Mouse (Mus musculus) hindbrain, embryonic 16.5 days (tissue): ENCODE measurements at regions not wholly inside any gene's neighbourhood (a gene's known extent, or its start where the extent isn't known, plus 50 kb on each side); places are given as distances from the start of the nearest gene placed in this dataset.
"Not testable (repeated sequence)": the region's sequence is repeated elsewhere in the genome, so short reads cannot be mapped to it uniquely, and the experiment has no call there.

Source experiments
- ATAC-seq: fragments of 200-750 bp; cut with Nextera tagmentation; 2 replicates; pipeline ENCODE4 v1.8.0; 2017; ENCODE audit warnings: moderate TSS enrichment, moderate library complexity
- H3K27ac ChIP-seq: fragments of 300-500 bp; sonication (generic); 2 replicates; pipeline ENCODE4 v1.5.1; 2014; ENCODE audit warnings: low read depth, mild to moderate bottlenecking, control low read depth, low read length, moderate library complexity
- H3K27me3 ChIP-seq: fragments of 300-500 bp; sonication (generic); replicated peaks from 2 replicates; pipeline ENCODE4 v1.6.1; 2014; ENCODE audit warnings: low read length; ENCODE audit not compliant: control insufficient read depth, insufficient read depth
- H3K36me3 ChIP-seq: fragments of 300-500 bp; sonication (generic); 2 replicates; pipeline ENCODE4 v1.6.1; 2014; ENCODE audit warnings: mild to moderate bottlenecking, low read length, moderate library complexity, mixed read lengths; ENCODE audit not compliant: control insufficient read depth, insufficient read depth
- H3K4me1 ChIP-seq: fragments of 300-500 bp; sonication (generic); 2 replicates; pipeline ENCODE4 v1.6.1; 2014; ENCODE audit warnings: low read depth, low read length; ENCODE audit not compliant: control insufficient read depth, insufficient read depth
- H3K4me2 ChIP-seq: fragments of 300-500 bp; sonication (generic); 2 replicates; pipeline ENCODE4 v1.6.1; 2014; ENCODE audit warnings: mild to moderate bottlenecking, low read length, control low read depth, moderate library complexity
- H3K4me3 ChIP-seq: fragments of 300-500 bp; sonication (generic); 2 replicates; pipeline ENCODE4 v1.5.1; 2014; ENCODE audit warnings: mild to moderate bottlenecking, low read length, control low read depth, moderate library complexity
- H3K9ac ChIP-seq: fragments of 300-500 bp; sonication (generic); 2 replicates; pipeline ENCODE4 v1.6.1; 2014; ENCODE audit warnings: low read depth, mild to moderate bottlenecking, control low read depth, low read length, moderate library complexity
- H3K9me3 ChIP-seq: fragments of 300-500 bp; sonication (generic); 2 replicates; pipeline ENCODE4 v1.6.1; 2014; ENCODE audit warnings: mild to moderate bottlenecking, low read length, moderate library complexity; ENCODE audit not compliant: control insufficient read depth
- WGBS: fragments of 180-500 bp; shearing (Covaris S2); extraction: QIAGEN DNeasy Blood & Tissue Kit; methylation state at CpG from one replicate; pipeline ENCODE4 v1.1.7; 2014; 5-methylcytosine and 5-hydroxymethylcytosine counted together

- H3K4me2 ChIP-seq: no peak overlapping the region
- no peak overlapping the region for H3K9ac ChIP-seq
- H3K27ac ChIP-seq: no peak overlapping the region
- H3K9me3 ChIP-seq: no peaks in the 10 kb centered on the region
- no peak for ATAC-seq
- no peak overlapping the region for H3K4me3 ChIP-seq
- H3K4me1 ChIP-seq: peaks cover 5% of the 10 kb centered on the region
- no peaks in the 10 kb centered on the region for H3K36me3 ChIP-seq
- 76% methylated on average over 8 of the region's 8 CpGs for WGBS
- H3K27me3 ChIP-seq: no peaks in the 10 kb centered on the region
Observed at GRCm38 (mm10) chr5:64581461-64581860, 221.7 kb upstream of the Klf3 start.

- Histone ChIP-seq H3K27me3 (no peaks in the 10 kb centered on the region), H3K4me2 (no peak overlapping the region), H3K9me3 (no peaks in the 10 kb centered on the region), H3K4me1 (peaks cover 5% of the 10 kb centered on the region), H3K4me3 (no peak overlapping the region), H3K9ac (no peak overlapping the region), H3K27ac (no peak overlapping the region), H3K36me3 (no peaks in the 10 kb centered on the region)
- no peak for ATAC-seq
- 82% methylated on average over 9 of the region's 9 CpGs for WGBS
Observed at GRCm38 (mm10) chr5:64582031-64582430, 221.2 kb upstream of the Klf3 start.

GRCm38 (mm10) chr5:64584308-64584707 lies 218.9 kb upstream of the Klf3 start:
- Histone ChIP-seq H3K27ac (no peak overlapping the region), H3K27me3 (no peaks in the 10 kb centered on the region), H3K4me1 (peaks cover 5% of the 10 kb centered on the region), H3K36me3 (no peaks in the 10 kb centered on the region), H3K4me3 (no peak overlapping the region), H3K9me3 (no peaks in the 10 kb centered on the region), H3K9ac (no peak overlapping the region), H3K4me2 (no peak overlapping the region)
- 64% methylated on average over 1 of the region's 1 CpGs for WGBS
- ATAC-seq: no peak

GRCm38 (mm10) chr5:64585076-64585786 lies 218.0 kb upstream of the Klf3 start:
- Histone ChIP-seq H3K36me3 (no peaks in the 10 kb centered on the region), H3K27ac (no peak overlapping the region), H3K9ac (no peak overlapping the region), H3K4me2 (no peak overlapping the region), H3K9me3 (no peaks in the 10 kb centered on the region), H3K27me3 (no peaks in the 10 kb centered on the region), H3K4me1 (no peaks in the 10 kb centered on the region), H3K4me3 (no peak overlapping the region)
- 73% methylated on average over 6 of the region's 6 CpGs for WGBS
- peak; percentile 40; the same call in 1 of the 2 replicates for ATAC-seq

GRCm38 (mm10) chr5:64586316-64586715 lies 216.9 kb upstream of the Klf3 start:
- no peaks in the 10 kb centered on the region for H3K4me1 ChIP-seq
- no peak overlapping the region for H3K9ac ChIP-seq
- H3K4me2 ChIP-seq: no peak overlapping the region
- no peaks in the 10 kb centered on the region for H3K27me3 ChIP-seq
- no peaks in the 10 kb centered on the region for H3K36me3 ChIP-seq
- H3K27ac ChIP-seq: no peak overlapping the region
- H3K9me3 ChIP-seq: no peaks in the 10 kb centered on the region
- no peak for ATAC-seq
- WGBS: 93% methylated on average over 6 of the region's 6 CpGs
- no peak overlapping the region for H3K4me3 ChIP-seq

- Histone ChIP-seq H3K27ac (no peak overlapping the region), H3K9me3 (no peaks in the 10 kb centered on the region), H3K4me3 (no peak overlapping the region), H3K27me3 (no peaks in the 10 kb centered on the region), H3K4me2 (no peak overlapping the region), H3K4me1 (no peaks in the 10 kb centered on the region), H3K9ac (no peak overlapping the region), H3K36me3 (no peaks in the 10 kb centered on the region)
- WGBS: 86% methylated on average over 3 of the region's 3 CpGs
- ATAC-seq: no peak
Observed at GRCm38 (mm10) chr5:64586933-64587332, 216.3 kb upstream of the Klf3 start.

- WGBS: 43% methylated on average over 8 of the region's 8 CpGs
- H3K4me1 ChIP-seq: no peaks in the 10 kb centered on the region
- ATAC-seq: no peak
- no peaks in the 10 kb centered on the region for H3K36me3 ChIP-seq
- no peaks in the 10 kb centered on the region for H3K9me3 ChIP-seq
- H3K27ac ChIP-seq: no peak overlapping the region
- H3K27me3 ChIP-seq: no peaks in the 10 kb centered on the region
- H3K9ac ChIP-seq: no peak overlapping the region
- no peak overlapping the region for H3K4me3 ChIP-seq
- H3K4me2 ChIP-seq: no peak overlapping the region
Observed at GRCm38 (mm10) chr5:64587895-64588738, 215.1 kb upstream of the Klf3 start.

GRCm38 (mm10) chr5:64588768-64589167 lies 214.4 kb upstream of the Klf3 start:
- not testable (repeated sequence) for H3K9me3 ChIP-seq, H3K4me1 ChIP-seq, H3K36me3 ChIP-seq, H3K27ac ChIP-seq, H3K9ac ChIP-seq, H3K4me2 ChIP-seq, H3K4me3 ChIP-seq, ATAC-seq, H3K27me3 ChIP-seq
- 95% methylated on average over 8 of the region's 8 CpGs for WGBS

- WGBS: 89% methylated on average over 5 of the region's 5 CpGs
- Histone ChIP-seq H3K4me1 (no peaks in the 10 kb centered on the region), H3K4me2 (no peak overlapping the region), H3K9ac (no peak overlapping the region), H3K36me3 (no peaks in the 10 kb centered on the region), H3K27ac (no peak overlapping the region), H3K9me3 (no peaks in the 10 kb centered on the region), H3K4me3 (no peak overlapping the region), H3K27me3 (no peaks in the 10 kb centered on the region)
- no peak for ATAC-seq
Observed at GRCm38 (mm10) chr5:64590036-64590435, 213.2 kb upstream of the Klf3 start.
